Mouse (Mus musculus): Measurements from ENCODE around the gene Zfp867. TPM values are rescaled to one million over a fixed set of nuclear protein-coding genes. Genes with fewer than 3 reads are reported as not detected.

Zfp867 gene
- polyA plus RNA-seq, 1 experiment from 2014 or later = 6.8 TPM

GRCm38 (mm10) chr11:59449741-59450229 lies 22.5 kb downstream of the Zfp867 start, which contains the start of gene Jmjd4:
Gene Jmjd4, plus strand, starts transcription at chr11:59450045.
- H3K9me3 ChIP-seq (replicated peaks; ENCODE audit: control insufficient read depth, low read length) = no peaks in the 10 kb centered on the region
- peak within 1 kb of the TSS; percentile 93 for H3K4me2 ChIP-seq (ENCODE audit: low read depth, low read length)
- H3K9ac ChIP-seq (ENCODE audit: low read length) = peak within 1 kb of the TSS; percentile 88
- H3K4me1 ChIP-seq (ENCODE audit: control insufficient read depth, insufficient read depth, low read length) = peaks cover 15% of the 10 kb centered on the region
- peak within 1 kb of the TSS; percentile 81 for H3K27ac ChIP-seq (ENCODE audit: low read length)
- ATAC-seq (ENCODE audit: insufficient read depth, low FRiP score) = peak; percentile 94
- WGBS = under 1% methylated on average over 31 of the region's 40 CpGs
- peaks cover 6% of the 10 kb centered on the region; the same call in 1 of the 2 replicates for H3K36me3 ChIP-seq (ENCODE audit: control insufficient read depth, insufficient read depth, low read length)
- H3K4me3 ChIP-seq (replicated peaks; ENCODE audit: low read length) = peak within 1 kb of the TSS; percentile 76
- no peaks in the 10 kb centered on the region for H3K27me3 ChIP-seq (ENCODE audit: control insufficient read depth, insufficient read depth, low read length)

GRCm38 (mm10) chr11:59443102-59443501 lies 29.2 kb downstream of the Zfp867 start:
- Histone ChIP-seq H3K4me2 (ENCODE audit: low read depth, low read length) (no peak overlapping the region), H3K9me3 (replicated peaks; ENCODE audit: control insufficient read depth, low read length) (no peaks in the 10 kb centered on the region), H3K27me3 (ENCODE audit: control insufficient read depth, insufficient read depth, low read length) (no peaks in the 10 kb centered on the region), H3K36me3 (ENCODE audit: control insufficient read depth, insufficient read depth, low read length) (no peaks in the 10 kb centered on the region), H3K9ac (ENCODE audit: low read length) (no peak overlapping the region), H3K4me3 (replicated peaks; ENCODE audit: low read length) (no peak overlapping the region), H3K4me1 (ENCODE audit: control insufficient read depth, insufficient read depth, low read length) (no peaks in the 10 kb centered on the region), H3K27ac (ENCODE audit: low read length) (no peak overlapping the region)
- ATAC-seq (ENCODE audit: insufficient read depth, low FRiP score) = no peak

GRCm38 (mm10) chr11:59437954-59438353 lies 34.3 kb downstream of the Zfp867 start:
- WGBS = 90% methylated on average over 12 of the region's 12 CpGs
- no peaks in the 10 kb centered on the region for H3K27me3 ChIP-seq (ENCODE audit: control insufficient read depth, insufficient read depth, low read length)
- H3K27ac ChIP-seq (ENCODE audit: low read length) = no peak overlapping the region
- 0 out of 2 replicates have a peak, but pooled peaks cover 4% of the 10 kb centered on the region for H3K36me3 ChIP-seq (ENCODE audit: control insufficient read depth, insufficient read depth, low read length)
- no peak overlapping the region for H3K4me3 ChIP-seq (replicated peaks; ENCODE audit: low read length)
- H3K9me3 ChIP-seq (replicated peaks; ENCODE audit: control insufficient read depth, low read length) = no peaks in the 10 kb centered on the region
- no peak for ATAC-seq (ENCODE audit: insufficient read depth, low FRiP score)
- H3K9ac ChIP-seq (ENCODE audit: low read length) = no peak overlapping the region
- no peaks in the 10 kb centered on the region for H3K4me1 ChIP-seq (ENCODE audit: control insufficient read depth, insufficient read depth, low read length)
- no peak overlapping the region for H3K4me2 ChIP-seq (ENCODE audit: low read depth, low read length)

- Histone ChIP-seq H3K4me2 (ENCODE audit: low read depth, low read length) (no peak overlapping the region), H3K36me3 (ENCODE audit: control insufficient read depth, insufficient read depth, low read length) (peaks cover 12% of the 10 kb centered on the region; the same call in 1 of the 2 replicates), H3K27ac (ENCODE audit: low read length) (peak overlapping the region; percentile 66), H3K27me3 (ENCODE audit: control insufficient read depth, insufficient read depth, low read length) (no peaks in the 10 kb centered on the region), H3K9ac (ENCODE audit: low read length) (no peak overlapping the region), H3K4me3 (replicated peaks; ENCODE audit: low read length) (no peak overlapping the region), H3K9me3 (replicated peaks; ENCODE audit: control insufficient read depth, low read length) (no peaks in the 10 kb centered on the region), H3K4me1 (ENCODE audit: control insufficient read depth, insufficient read depth, low read length) (no peaks in the 10 kb centered on the region)
- 37% methylated on average over 3 of the region's 3 CpGs for WGBS
- no peak for ATAC-seq (ENCODE audit: insufficient read depth, low FRiP score)
These were observed 40.0 kb downstream of the Zfp867 start for GRCm38 (mm10) chr11:59432261-59432660.

GRCm38 (mm10) chr11:59429959-59430358 lies 42.3 kb downstream of the Zfp867 start:
- Histone ChIP-seq H3K4me2 (ENCODE audit: low read depth, low read length) (no peak overlapping the region), H3K9me3 (replicated peaks; ENCODE audit: control insufficient read depth, low read length) (no peaks in the 10 kb centered on the region), H3K27ac (ENCODE audit: low read length) (no peak overlapping the region), H3K36me3 (ENCODE audit: control insufficient read depth, insufficient read depth, low read length) (peaks cover 8% of the 10 kb centered on the region; the same call in 1 of the 2 replicates), H3K9ac (ENCODE audit: low read length) (no peak overlapping the region), H3K4me3 (replicated peaks; ENCODE audit: low read length) (no peak overlapping the region), H3K4me1 (ENCODE audit: control insufficient read depth, insufficient read depth, low read length) (no peaks in the 10 kb centered on the region; the same call in 1 of the 2 replicates), H3K27me3 (ENCODE audit: control insufficient read depth, insufficient read depth, low read length) (no peaks in the 10 kb centered on the region)
- no peak for ATAC-seq (ENCODE audit: insufficient read depth, low FRiP score)
- WGBS = 66% methylated on average over 1 of the region's 1 CpGs

- Histone ChIP-seq H3K4me1 (ENCODE audit: control insufficient read depth, insufficient read depth, low read length) (peaks cover 8% of the 10 kb centered on the region), H3K9ac (ENCODE audit: low read length) (no peak overlapping the region)
- WGBS = 80% methylated on average over 9 of the region's 9 CpGs
These were observed 44.1 kb downstream of the Zfp867 start for GRCm38 (mm10) chr11:59428057-59428660.

GRCm38 (mm10) chr11:59425671-59426101 lies 46.6 kb downstream of the Zfp867 start:
- Histone ChIP-seq H3K27ac (ENCODE audit: low read length) (no peak overlapping the region), H3K27me3 (ENCODE audit: control insufficient read depth, insufficient read depth, low read length) (no peaks in the 10 kb centered on the region), H3K36me3 (ENCODE audit: control insufficient read depth, insufficient read depth, low read length) (peaks cover 13% of the 10 kb centered on the region), H3K9me3 (replicated peaks; ENCODE audit: control insufficient read depth, low read length) (no peaks in the 10 kb centered on the region), H3K9ac (ENCODE audit: low read length) (no peak overlapping the region; the same call in 1 of the 2 replicates), H3K4me2 (ENCODE audit: low read depth, low read length) (no peak overlapping the region), H3K4me3 (replicated peaks; ENCODE audit: low read length) (no peak overlapping the region), H3K4me1 (ENCODE audit: control insufficient read depth, insufficient read depth, low read length) (peaks cover 14% of the 10 kb centered on the region)
- WGBS = 51% methylated on average over 7 of the region's 7 CpGs
- ATAC-seq (ENCODE audit: insufficient read depth, low FRiP score) = no peak

More at GRCm38 (mm10) chr11:59428057-59428660, 44.1 kb downstream of the Zfp867 start:
- H3K9me3 ChIP-seq (replicated peaks; ENCODE audit: control insufficient read depth, low read length) = no peaks in the 10 kb centered on the region
- H3K27ac ChIP-seq (ENCODE audit: low read length) = no peak overlapping the region
- no peaks in the 10 kb centered on the region for H3K27me3 ChIP-seq (ENCODE audit: control insufficient read depth, insufficient read depth, low read length)
- H3K4me3 ChIP-seq (replicated peaks; ENCODE audit: low read length) = no peak overlapping the region
- no peak for ATAC-seq (ENCODE audit: insufficient read depth, low FRiP score)
- H3K4me2 ChIP-seq (ENCODE audit: low read depth, low read length) = no peak overlapping the region
- peaks cover 13% of the 10 kb centered on the region for H3K36me3 ChIP-seq (ENCODE audit: control insufficient read depth, insufficient read depth, low read length)

GRCm38 (mm10) chr11:59423010-59423588 lies 49.2 kb downstream of the Zfp867 start:
- Histone ChIP-seq H3K4me1 (ENCODE audit: control insufficient read depth, insufficient read depth, low read length) (peaks cover 14% of the 10 kb centered on the region), H3K4me2 (ENCODE audit: low read depth, low read length) (no peak overlapping the region), H3K4me3 (replicated peaks; ENCODE audit: low read length) (no peak overlapping the region), H3K27me3 (ENCODE audit: control insufficient read depth, insufficient read depth, low read length) (no peaks in the 10 kb centered on the region), H3K9me3 (replicated peaks; ENCODE audit: control insufficient read depth, low read length) (no peaks in the 10 kb centered on the region), H3K27ac (ENCODE audit: low read length) (peak overlapping the region; percentile 70), H3K36me3 (ENCODE audit: control insufficient read depth, insufficient read depth, low read length) (peaks cover 9% of the 10 kb centered on the region), H3K9ac (ENCODE audit: low read length) (0 out of 2 replicates have a peak overlapping the region, but pooled peaks have one; percentile 26)
- ATAC-seq (ENCODE audit: insufficient read depth, low FRiP score) = no peak
- WGBS = 68% methylated on average over 5 of the region's 5 CpGs

GRCm38 (mm10) chr11:59421967-59422366 lies 50.3 kb downstream of the Zfp867 start:
- Histone ChIP-seq H3K9me3 (replicated peaks; ENCODE audit: control insufficient read depth, low read length) (no peaks in the 10 kb centered on the region), H3K36me3 (ENCODE audit: control insufficient read depth, insufficient read depth, low read length) (peaks cover 6% of the 10 kb centered on the region; the same call in 1 of the 2 replicates), H3K27me3 (ENCODE audit: control insufficient read depth, insufficient read depth, low read length) (no peaks in the 10 kb centered on the region), H3K4me1 (ENCODE audit: control insufficient read depth, insufficient read depth, low read length) (peaks cover 14% of the 10 kb centered on the region), H3K4me3 (replicated peaks; ENCODE audit: low read length) (no peak overlapping the region), H3K4me2 (ENCODE audit: low read depth, low read length) (no peak overlapping the region), H3K27ac (ENCODE audit: low read length) (no peak overlapping the region), H3K9ac (ENCODE audit: low read length) (no peak overlapping the region)
- 89% methylated on average over 2 of the region's 2 CpGs for WGBS
- no peak for ATAC-seq (ENCODE audit: insufficient read depth, low FRiP score)
